8 mouse cellular contexts compared by ENCODE assay signal in the genomic region with DNA sequence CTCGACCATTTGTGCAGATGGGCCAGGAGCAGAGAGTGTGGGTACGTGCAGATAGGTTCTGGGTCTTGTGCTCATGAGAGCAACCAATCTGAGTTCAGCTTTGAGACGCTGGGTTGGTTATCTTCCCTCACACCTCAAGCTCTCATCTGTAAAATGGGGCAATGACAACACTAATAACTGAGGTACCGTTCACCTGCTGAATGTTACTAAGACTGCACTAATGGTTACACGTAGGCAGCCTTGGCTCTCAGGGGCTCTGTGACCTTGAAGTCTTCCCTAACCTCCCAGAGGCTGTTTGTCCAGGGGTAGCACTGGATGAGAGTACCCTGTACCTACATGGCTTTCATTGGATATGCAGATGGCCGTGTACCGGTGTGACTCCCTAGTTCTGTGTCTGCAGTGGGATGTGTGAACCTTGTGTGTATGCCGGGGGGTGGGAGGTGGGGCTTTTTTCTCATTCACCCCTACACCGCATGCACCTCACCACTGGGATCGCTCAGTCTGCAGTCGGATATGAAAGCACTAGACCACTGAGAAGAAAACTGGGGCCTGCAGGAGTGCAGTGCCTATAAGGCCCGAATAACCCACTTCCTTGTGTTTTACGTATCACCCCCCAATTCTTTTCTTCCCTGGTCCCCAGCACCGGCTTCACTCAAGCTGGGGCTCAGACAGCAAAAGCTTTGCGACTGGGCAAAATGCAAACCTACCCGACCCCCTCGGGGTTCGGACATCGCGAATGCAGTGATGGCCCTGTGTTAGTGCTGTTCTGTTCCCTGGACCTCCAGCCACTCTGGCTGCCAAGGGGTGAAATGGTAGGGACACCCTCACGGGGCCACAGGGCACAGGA. TPM values are rescaled to one million over a fixed set of nuclear protein-coding genes. Genes with fewer than 3 reads are reported as not detected.
A peak's percentile ranks its signal among the peaks of the same experiment; 100 is the strongest.
DNase-seq lines count a peak whose midpoint lies in the region; ATAC-seq and TF ChIP-seq lines count a peak whose summit lies in the region.

No protein-coding gene starts in this region.

- TF ChIP-seq POLR2A in lung, adult 2 months (IDR thresholded peaks at IDR 0.05; ENCODE audit: borderline replicate concordance, extremely low read depth, low read depth, low read length), result no peak

- H3K4me3 ChIP-seq in lung, adult 2 months (replicated peaks; ENCODE audit: extremely low read depth, low read depth, low read length), result peak overlapping the region; percentile 95
- H3K4me3 ChIP-seq in embryonic facial prominence, embryonic 10.5 days, result peak overlapping the region; percentile 98
- peak overlapping the region; percentile 96 for H3K4me3 ChIP-seq in hindbrain, embryonic 15.5 days
- H3K4me3 ChIP-seq in midbrain, embryonic 14.5 days (replicated peaks; ENCODE audit: low read depth, low read length), result peak overlapping the region; percentile 97

- DNase-seq in lung, adult 2 months, result no peak
- DNase-seq in lung, postnatal 10 days, result no peak
- no peak for DNase-seq in embryonic facial prominence, embryonic 10.5 days (ENCODE audit: low spot score)
- no peak for DNase-seq in midbrain, embryonic 14.5 days
- DNase-seq in urinary bladder, adult 18-20 months (ENCODE audit: low spot score in 2 of 2), result no peak
- DNase-seq in lung, postnatal 14 days, result no peak

- ATAC-seq in hindbrain, embryonic 15.5 days (ENCODE audit: low FRiP score, low read depth), result no peak
- ATAC-seq in midbrain, embryonic 14.5 days (ENCODE audit: low FRiP score, low TSS enrichment), result no peak; the same call in 1 of the 2 replicates
- no peak for ATAC-seq in granulocyte monocyte progenitor cell, adult 5-6 weeks (replicated peaks; ENCODE audit: poor library complexity, severe bottlenecking)

- no peak for TF ChIP-seq CTCF in lung, adult 2 months (IDR thresholded peaks at IDR 0.05; ENCODE audit: insufficient read depth, low read length)

- H3K27me3 ChIP-seq in embryonic facial prominence, embryonic 10.5 days (replicated peaks; ENCODE audit: low read depth, poor library complexity, severe bottlenecking), result no peaks in the 10 kb centered on the region
- no peaks in the 10 kb centered on the region for H3K27me3 ChIP-seq in hindbrain, embryonic 15.5 days
- H3K27me3 ChIP-seq in midbrain, embryonic 14.5 days (ENCODE audit: control insufficient read depth, insufficient read depth, low read length), result no peaks in the 10 kb centered on the region

- no peaks in the 10 kb centered on the region for H3K9me3 ChIP-seq in embryonic facial prominence, embryonic 10.5 days
- no peaks in the 10 kb centered on the region for H3K9me3 ChIP-seq in hindbrain, embryonic 15.5 days
- H3K9me3 ChIP-seq in midbrain, embryonic 14.5 days (ENCODE audit: control insufficient read depth, low read length), result no peaks in the 10 kb centered on the region

- H3K36me3 ChIP-seq in embryonic facial prominence, embryonic 10.5 days (replicated peaks), result no peaks in the 10 kb centered on the region
- no peaks in the 10 kb centered on the region for H3K36me3 ChIP-seq in hindbrain, embryonic 15.5 days
- H3K36me3 ChIP-seq in midbrain, embryonic 14.5 days (ENCODE audit: control insufficient read depth, insufficient read depth, low read length), result no peaks in the 10 kb centered on the region

- H3K9ac ChIP-seq in hindbrain, embryonic 15.5 days, result peak overlapping the region; percentile 98
- peak overlapping the region; percentile 93 for H3K9ac ChIP-seq in midbrain, embryonic 14.5 days (replicated peaks; ENCODE audit: low read length)

- H3K4me1 ChIP-seq in lung, adult 2 months (ENCODE audit: control insufficient read depth, insufficient read depth, low read length), result peaks cover 16% of the 10 kb centered on the region
- H3K4me1 ChIP-seq in embryonic facial prominence, embryonic 10.5 days, result peaks cover 36% of the 10 kb centered on the region
- peaks cover 46% of the 10 kb centered on the region for H3K4me1 ChIP-seq in hindbrain, embryonic 15.5 days (replicated peaks)
- peaks cover 27% of the 10 kb centered on the region for H3K4me1 ChIP-seq in midbrain, embryonic 14.5 days (ENCODE audit: control insufficient read depth, insufficient read depth, low read length)

- WGBS in lung, adult 2 months, result 7% methylated on average over 21 of the region's 21 CpGs
- WGBS in embryonic facial prominence, embryonic 10.5 days, result 17% methylated on average over 21 of the region's 21 CpGs
- 13% methylated on average over 21 of the region's 21 CpGs for WGBS in hindbrain, embryonic 15.5 days
- 16% methylated on average over 21 of the region's 21 CpGs for WGBS in midbrain, embryonic 14.5 days

- peak overlapping the region; percentile 94 for H3K27ac ChIP-seq in embryonic facial prominence, embryonic 10.5 days (replicated peaks)
- peak overlapping the region; percentile 93 for H3K27ac ChIP-seq in hindbrain, embryonic 15.5 days (replicated peaks)
- H3K27ac ChIP-seq in midbrain, embryonic 14.5 days (replicated peaks; ENCODE audit: low read depth, low read length), result peak overlapping the region; percentile 90

- peak overlapping the region; percentile 82 for H3K4me2 ChIP-seq in hindbrain, embryonic 15.5 days
- H3K4me2 ChIP-seq in midbrain, embryonic 14.5 days (ENCODE audit: low read length), result peak overlapping the region; percentile 94

RNA-seq across cellular contexts. Expression of gene Rnf44, which starts 0.8 kb away (rescaled TPM):
- 256 and 338 TPM in 2 replicates for polyA plus RNA-seq in lung, adult 2 months (2012; rRNA removed)
- polyA plus RNA-seq in embryonic facial prominence, embryonic 10.5 days (2016; fragmentation: Nextera tagmentation; extraction: Ambion mirVana), result 87.6 and 105 TPM in 2 replicates
- 90.7 and 91.5 TPM in 2 replicates for polyA plus RNA-seq in hindbrain, embryonic 15.5 days (2015; fragmentation: Nextera tagmentation; extraction: Ambion mirVana)
- polyA plus RNA-seq in midbrain, embryonic 14.5 days (2014; fragmentation: Nextera tagmentation; extraction: Ambion mirVana), result 78.6 and 88.1 TPM in 2 replicates
- total RNA-seq in granulocyte monocyte progenitor cell, adult 5-6 weeks (2014; fragmentation: Nextera tagmentation), result 64.2 and 82.0 TPM in 2 replicates
- 12.2 and 12.3 TPM in 2 replicates for total RNA-seq in granulocyte monocyte progenitor cell, adult 5-6 weeks (2017)

RNA-seq across cellular contexts. Expression of gene Cdhr2, which starts 8.3 kb away (rescaled TPM):
- polyA plus RNA-seq in lung, adult 2 months (2012; rRNA removed), result 0.05 and 1.1 TPM in 2 replicates
- 0.05 and 0.15 TPM in 2 replicates for polyA plus RNA-seq in embryonic facial prominence, embryonic 10.5 days (2016; fragmentation: Nextera tagmentation; extraction: Ambion mirVana)
- 0.17 and 0.26 TPM in 2 replicates for polyA plus RNA-seq in hindbrain, embryonic 15.5 days (2015; fragmentation: Nextera tagmentation; extraction: Ambion mirVana)
- 0.22 and 0.23 TPM in 2 replicates for polyA plus RNA-seq in midbrain, embryonic 14.5 days (2014; fragmentation: Nextera tagmentation; extraction: Ambion mirVana)
- total RNA-seq in granulocyte monocyte progenitor cell, adult 5-6 weeks (2014; fragmentation: Nextera tagmentation), result not detected in 2 replicates
- not detected in 2 replicates for total RNA-seq in granulocyte monocyte progenitor cell, adult 5-6 weeks (2017)

RNA-seq across cellular contexts. Expression of gene Gprin1, which starts 56.7 kb away (rescaled TPM):
- polyA plus RNA-seq in lung, adult 2 months (2012; rRNA removed), result 0.07 and 0.09 TPM in 2 replicates
- polyA plus RNA-seq in embryonic facial prominence, embryonic 10.5 days (2016; fragmentation: Nextera tagmentation; extraction: Ambion mirVana), result 0.66 and 0.94 TPM in 2 replicates
- polyA plus RNA-seq in hindbrain, embryonic 15.5 days (2015; fragmentation: Nextera tagmentation; extraction: Ambion mirVana), result 24.8 and 33.9 TPM in 2 replicates
- polyA plus RNA-seq in midbrain, embryonic 14.5 days (2014; fragmentation: Nextera tagmentation; extraction: Ambion mirVana), result 19.1 and 29.4 TPM in 2 replicates
- not detected in 2 replicates for total RNA-seq in granulocyte monocyte progenitor cell, adult 5-6 weeks (2014; fragmentation: Nextera tagmentation)
- not detected in 2 replicates for total RNA-seq in granulocyte monocyte progenitor cell, adult 5-6 weeks (2017)

Comparison
In these comparisons a context has a peak if more than half of its experiments do, and no peak if none do; other contexts are left out.
1. RNA of gene Gprin1, which starts 56.7 kb away (polyA plus RNA-seq): 24.8 to 33.9 TPM in hindbrain, embryonic 15.5 days and 19.1 to 29.4 TPM in midbrain, embryonic 14.5 days; 0.66 to 0.94 TPM in embryonic facial prominence, embryonic 10.5 days and 0.07 to 0.09 TPM in lung, adult 2 months; every median in the first group is over 10 times any median in the second.
2. Peak in every context shown above with its lines, with median percentiles within 50 percentile points of each other: H3K4me3 ChIP-seq and H3K27ac ChIP-seq.